Mouse (Mus musculus) lung, adult 2 months (tissue): Measurements from ENCODE around the gene Vpreb3. TPM values are rescaled to one million over a fixed set of nuclear protein-coding genes. Genes with fewer than 3 reads are reported as not detected.
"Not testable (repeated sequence)": the region's sequence is repeated elsewhere in the genome, so short reads cannot be mapped to it uniquely, and the experiment has no call there.

ENCODE experiments used
- DNase-seq: peaks from one replicate; pipeline ENCODE4 v3.0.0; 2022
- H3K4me1 ChIP-seq: fragments of 200-500 bp; 2 replicates; pipeline ENCODE4 v1.6.1; 2011; ENCODE audit warnings: low read length; ENCODE audit not compliant: control insufficient read depth, insufficient read depth
- H3K4me3 ChIP-seq: fragments of 200-500 bp; replicated peaks from 2 replicates; pipeline ENCODE3; 2011; ENCODE audit warnings: low read depth, mild to moderate bottlenecking, control low read depth, low read length; ENCODE audit errors: extremely low read depth
- CTCF ChIP-seq: fragments of 200-500 bp; IDR thresholded peaks from 2 replicates; pipeline ENCODE4 v1.5.1; 2011; ENCODE audit warnings: mild to moderate bottlenecking, low read length, control low read depth; ENCODE audit not compliant: insufficient read depth
- POLR2A ChIP-seq: fragments of 200-500 bp; IDR thresholded peaks from 2 replicates; pipeline ENCODE4 v1.6.1; 2011; ENCODE audit warnings: low read depth, mild to moderate bottlenecking, control low read depth, low read length, borderline replicate concordance; ENCODE audit errors: extremely low read depth
- WGBS: fragments of 180-500 bp; shearing (Covaris S2); methylation state at CpG from one replicate; pipeline ENCODE4 v1.1.7; 2018; 5-methylcytosine and 5-hydroxymethylcytosine counted together
- polyA plus RNA-seq: library from polyadenylated mRNA; depleted of rRNA; stranded (reverse); fragments of >200 nt; gene quantifications from 2 replicates; pipeline ENCODE4 v1.2.3, GENCODE M21; 2012

Vpreb3 gene
- polyA plus RNA-seq, 1 experiment, result 57.1 TPM

GRCm38 (mm10) chr10:75951424-75952050 is 8.7 kb downstream of the Vpreb3 start:
- no peak for DNase-seq
- H3K4me3 ChIP-seq, result peak overlapping the region; percentile 28
- peak; percentile 27; the same call in 1 of the 2 replicates for TF ChIP-seq CTCF
- TF ChIP-seq POLR2A, result no peak
- 2% methylated on average over 13 of the region's 13 CpGs for WGBS
- H3K4me1 ChIP-seq, result peaks cover 6% of the 10 kb centered on the region; the same call in 1 of the 2 replicates

- 22% methylated on average over 20 of the region's 20 CpGs for WGBS
- TF ChIP-seq POLR2A, result no peak
- no peak for TF ChIP-seq CTCF
- DNase-seq, result no peak
- H3K4me3 ChIP-seq, result peak within 1 kb of the TSS; percentile 6
- peaks cover 6% of the 10 kb centered on the region; the same call in 1 of the 2 replicates for H3K4me1 ChIP-seq
Measured at GRCm38 (mm10) chr10:75954381-75954811, 11.5 kb downstream of the Vpreb3 start, which contains the start of gene Gm5134. Gene Gm5134, plus strand, starts transcription at chr10:75954514.

- Histone ChIP-seq H3K4me3 (no peak overlapping the region), H3K4me1 (no peaks in the 10 kb centered on the region)
- WGBS, result 82% methylated on average over 10 of the region's 10 CpGs
- TF ChIP-seq CTCF (no peak), POLR2A (no peak)
- no peak for DNase-seq
Measured at GRCm38 (mm10) chr10:75973846-75974245, 31.0 kb downstream of the Vpreb3 start.

GRCm38 (mm10) chr10:75975216-75975615 is 32.4 kb downstream of the Vpreb3 start:
- H3K4me3 ChIP-seq, result no peak overlapping the region
- no peak for DNase-seq
- 67% methylated on average over 5 of the region's 5 CpGs for WGBS
- no peaks in the 10 kb centered on the region for H3K4me1 ChIP-seq
- TF ChIP-seq CTCF (peak; percentile 56), POLR2A (no peak)

- Histone ChIP-seq H3K4me1 (no peaks in the 10 kb centered on the region), H3K4me3 (no peak overlapping the region)
- 30% methylated on average over 10 of the region's 10 CpGs for WGBS
- no peak for TF ChIP-seq POLR2A
- no peak for TF ChIP-seq CTCF
- DNase-seq, result no peak
Measured at GRCm38 (mm10) chr10:75978119-75978834, 35.4 kb downstream of the Vpreb3 start.

- no peak for DNase-seq
- WGBS, result 66% methylated on average over 5 of the region's 5 CpGs
- H3K4me3 ChIP-seq, result no peak overlapping the region
- no peak for TF ChIP-seq POLR2A
- TF ChIP-seq CTCF, result no peak
- H3K4me1 ChIP-seq, result no peaks in the 10 kb centered on the region
Measured at GRCm38 (mm10) chr10:75978835-75979157, 35.9 kb downstream of the Vpreb3 start.

- WGBS, result 85% methylated on average over 3 of the region's 3 CpGs
- no peak overlapping the region for H3K4me3 ChIP-seq
- DNase-seq, result no peak
Measured at GRCm38 (mm10) chr10:75979432-75979831, 36.6 kb downstream of the Vpreb3 start.

GRCm38 (mm10) chr10:75990430-75991042 is 47.7 kb downstream of the Vpreb3 start:
- 73% methylated on average over 4 of the region's 4 CpGs for WGBS
- Histone ChIP-seq H3K4me3 (no peak overlapping the region), H3K4me1 (no peaks in the 10 kb centered on the region)
- TF ChIP-seq CTCF, result no peak
- no peak for TF ChIP-seq POLR2A
- DNase-seq, result no peak

More at GRCm38 (mm10) chr10:75979432-75979831, 36.6 kb downstream of the Vpreb3 start:
- no peaks in the 10 kb centered on the region for H3K4me1 ChIP-seq
- TF ChIP-seq CTCF (no peak), POLR2A (no peak)

- WGBS, result 69% methylated on average over 15 of the region's 15 CpGs
- Histone ChIP-seq H3K4me1 (no peaks in the 10 kb centered on the region), H3K4me3 (no peak overlapping the region)
- TF ChIP-seq CTCF (no peak), POLR2A (no peak)
- DNase-seq, result no peak
Measured at GRCm38 (mm10) chr10:75993616-75994240, 50.9 kb downstream of the Vpreb3 start.

- WGBS, result 76% methylated on average over 13 of the region's 13 CpGs
- H3K4me3 ChIP-seq, DNase-seq, H3K4me1 ChIP-seq: not testable (repeated sequence)
Measured at GRCm38 (mm10) chr10:75994531-75995210, 51.8 kb downstream of the Vpreb3 start.
